Mouse (Mus musculus) cortical plate, adult 2 months (tissue): ENCODE results near the gene Pawr. TPM values are rescaled to one million over a fixed set of nuclear protein-coding genes. Genes with fewer than 3 reads are reported as not detected.

Experiments
- H3K27ac ChIP-seq: fragments of 200-500 bp; 2 replicates; pipeline ENCODE4 v1.5.1; 2012; ENCODE audit warnings: low read length, control low read depth, inconsistent platforms; ENCODE audit not compliant: insufficient read depth
- H3K4me1 ChIP-seq: fragments of 200-500 bp; 2 replicates; pipeline ENCODE4 v1.6.1; 2011; ENCODE audit warnings: low read length; ENCODE audit not compliant: control insufficient read depth, insufficient read depth
- H3K4me3 ChIP-seq: fragments of 200-500 bp; 2 replicates; pipeline ENCODE4 v1.5.1; 2011; ENCODE audit warnings: mild to moderate bottlenecking, low read length, control low read depth; ENCODE audit not compliant: insufficient read depth
- CTCF ChIP-seq: fragments of 200-500 bp; IDR thresholded peaks from 2 replicates; pipeline ENCODE4 v1.5.1; 2011; ENCODE audit warnings: mild to moderate bottlenecking, control low read depth, low read length; ENCODE audit not compliant: insufficient read depth; ENCODE audit errors: extremely low read depth
- POLR2A ChIP-seq: fragments of 200-500 bp; IDR thresholded peaks from 2 replicates; pipeline ENCODE4 v1.6.1; 2011; ENCODE audit warnings: mild to moderate bottlenecking, low read length, control low read depth; ENCODE audit not compliant: insufficient read depth; ENCODE audit errors: extremely low read depth
- polyA plus RNA-seq: library from polyadenylated mRNA; depleted of rRNA; stranded (reverse); fragments of >200 nt; gene quantifications from 2 replicates; pipeline ENCODE4 v1.2.3, GENCODE M21; 2012

Pawr gene
- polyA plus RNA-seq, 1 experiment, result 2.8 TPM

- H3K27ac ChIP-seq, result no peak overlapping the region
- no peak for TF ChIP-seq CTCF
- TF ChIP-seq POLR2A, result no peak
- H3K4me3 ChIP-seq, result no peak overlapping the region
- no peaks in the 10 kb centered on the region for H3K4me1 ChIP-seq
Observed at GRCm38 (mm10) chr10:108445123-108445522, 113.2 kb downstream of the Pawr start.

GRCm38 (mm10) chr10:108445606-108446005, 113.7 kb downstream of the Pawr start:
- H3K27ac ChIP-seq, result no peak overlapping the region
- TF ChIP-seq POLR2A (no peak), CTCF (no peak)
- no peaks in the 10 kb centered on the region for H3K4me1 ChIP-seq
- H3K4me3 ChIP-seq, result no peak overlapping the region

GRCm38 (mm10) chr10:108446041-108446931, 114.4 kb downstream of the Pawr start:
- 0 out of 2 replicates have a peak, but pooled peaks cover 2% of the 10 kb centered on the region for H3K4me1 ChIP-seq
- no peak overlapping the region for H3K27ac ChIP-seq
- H3K4me3 ChIP-seq, result peak overlapping the region; percentile 27
- TF ChIP-seq CTCF, result peak; percentile 61
- peak; percentile 50; the same call in 1 of the 2 replicates for TF ChIP-seq POLR2A

- no peak overlapping the region for H3K4me3 ChIP-seq
- H3K4me1 ChIP-seq, result 0 out of 2 replicates have a peak, but pooled peaks cover 2% of the 10 kb centered on the region
- TF ChIP-seq POLR2A, result no peak
- TF ChIP-seq CTCF, result no peak
- H3K27ac ChIP-seq, result no peak overlapping the region
Observed at GRCm38 (mm10) chr10:108447211-108447610, 115.3 kb downstream of the Pawr start.

GRCm38 (mm10) chr10:108448421-108448820, 116.5 kb downstream of the Pawr start:
- TF ChIP-seq CTCF, result no peak
- Histone ChIP-seq H3K4me1 (0 out of 2 replicates have a peak, but pooled peaks cover 2% of the 10 kb centered on the region), H3K27ac (no peak overlapping the region), H3K4me3 (no peak overlapping the region)

- Histone ChIP-seq H3K4me1 (0 out of 2 replicates have a peak, but pooled peaks cover 2% of the 10 kb centered on the region), H3K4me3 (no peak overlapping the region), H3K27ac (no peak overlapping the region)
- TF ChIP-seq CTCF (no peak), POLR2A (no peak)
Observed at GRCm38 (mm10) chr10:108450401-108450800, 118.5 kb downstream of the Pawr start.

- no peak for TF ChIP-seq CTCF
- TF ChIP-seq POLR2A, result no peak
- Histone ChIP-seq H3K4me3 (no peak overlapping the region), H3K27ac (no peak overlapping the region), H3K4me1 (0 out of 2 replicates have a peak, but pooled peaks cover 2% of the 10 kb centered on the region)
Observed at GRCm38 (mm10) chr10:108451516-108451915, 119.6 kb downstream of the Pawr start.

GRCm38 (mm10) chr10:108452421-108452820, 120.5 kb downstream of the Pawr start:
- TF ChIP-seq POLR2A (no peak), CTCF (no peak)
- no peak overlapping the region for H3K4me3 ChIP-seq
- H3K27ac ChIP-seq, result no peak overlapping the region
- H3K4me1 ChIP-seq, result peaks cover 3% of the 10 kb centered on the region

- Histone ChIP-seq H3K4me1 (peaks cover 3% of the 10 kb centered on the region), H3K4me3 (no peak overlapping the region), H3K27ac (no peak overlapping the region)
- TF ChIP-seq POLR2A (no peak), CTCF (no peak)
Observed at GRCm38 (mm10) chr10:108453561-108453960, 121.6 kb downstream of the Pawr start.

GRCm38 (mm10) chr10:108454691-108455117, 122.8 kb downstream of the Pawr start:
- TF ChIP-seq CTCF (no peak), POLR2A (no peak)
- Histone ChIP-seq H3K4me3 (no peak overlapping the region), H3K4me1 (peaks cover 3% of the 10 kb centered on the region), H3K27ac (peak overlapping the region; percentile 76; the same call in 1 of the 2 replicates)
